Mouse (Mus musculus) intestine, embryonic 16.5 days (tissue): ENCODE measurements at regions not wholly inside any gene's neighbourhood (a gene's known extent, or its start where the extent isn't known, plus 50 kb on each side); places are given as distances from the start of the nearest gene placed in this dataset.
A peak's percentile ranks its signal among the peaks of the same experiment; 100 is the strongest.

Source experiments
- ATAC-seq: fragments of 200-750 bp; cut with Nextera tagmentation; 2 replicates; pipeline ENCODE4 v1.8.0; 2017; ENCODE audit warnings: moderate TSS enrichment, moderate library complexity
- H3K27ac ChIP-seq: fragments of 300-500 bp; sonication (generic); 2 replicates; pipeline ENCODE4 v1.5.1; 2014; ENCODE audit warnings: mild to moderate bottlenecking, low read length
- H3K27me3 ChIP-seq: fragments of 300-500 bp; sonication (generic); replicated peaks from 2 replicates; pipeline ENCODE4 v1.6.1; 2014; ENCODE audit warnings: low read length, control low read depth, mixed read lengths; ENCODE audit not compliant: control insufficient read depth, insufficient read depth
- H3K36me3 ChIP-seq: fragments of 300-500 bp; sonication (generic); 2 replicates; pipeline ENCODE4 v1.6.1; 2014; ENCODE audit warnings: low read length, control low read depth; ENCODE audit not compliant: control insufficient read depth, insufficient read depth
- H3K4me1 ChIP-seq: fragments of 300-500 bp; sonication (generic); 2 replicates; pipeline ENCODE4 v1.6.1; 2014; ENCODE audit warnings: low read length, control low read depth, mixed read lengths; ENCODE audit not compliant: control insufficient read depth, insufficient read depth
- H3K4me2 ChIP-seq: fragments of 300-500 bp; sonication (generic); 2 replicates; pipeline ENCODE4 v1.6.1; 2014; ENCODE audit warnings: low read depth, low read length, control low read depth
- H3K4me3 ChIP-seq: fragments of 300-500 bp; sonication (generic); 2 replicates; pipeline ENCODE4 v1.5.1; 2014; ENCODE audit warnings: mild to moderate bottlenecking, low read length
- H3K9ac ChIP-seq: fragments of 300-500 bp; sonication (generic); 2 replicates; pipeline ENCODE4 v1.6.1; 2014; ENCODE audit warnings: low read depth, low read length
- H3K9me3 ChIP-seq: fragments of 300-500 bp; sonication (generic); 2 replicates; pipeline ENCODE4 v1.6.1; 2016; ENCODE audit warnings: low read length, control low read depth; ENCODE audit not compliant: control insufficient read depth
- WGBS: fragments of 180-500 bp; shearing (Covaris S2); extraction: QIAGEN DNeasy Blood & Tissue Kit; methylation state at CpG from one replicate; pipeline ENCODE4 v1.1.7; 2014; 5-methylcytosine and 5-hydroxymethylcytosine counted together
- microRNA-seq: library from miRNA; unstranded; fragments of <30 nt; microRNA quantifications from one replicate; pipeline ENCODE4, GENCODE M21; 2016

DNA sequence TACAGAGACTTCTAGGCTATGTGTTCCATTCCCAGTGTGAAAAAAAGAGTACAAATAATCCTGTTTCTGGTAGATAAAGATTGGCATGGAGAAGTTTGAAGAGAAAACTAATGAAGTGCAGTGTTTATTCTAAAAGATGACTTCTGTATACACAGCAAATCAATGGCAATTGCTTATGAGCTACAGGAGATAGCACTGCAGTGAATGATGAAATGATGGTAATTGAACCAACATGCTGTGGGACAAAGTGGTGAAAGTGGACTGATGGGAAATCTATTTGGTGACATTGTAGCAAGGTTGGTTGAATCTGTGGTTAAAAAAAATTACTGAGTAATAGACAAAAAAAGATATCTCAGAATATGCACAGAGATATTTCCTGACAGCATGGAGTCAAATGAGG lies 1000.4 kb downstream of the Stpg2 start:
- H3K4me2 ChIP-seq: no peak overlapping the region
- no peaks in the 10 kb centered on the region for H3K27me3 ChIP-seq
- H3K36me3 ChIP-seq: no peaks in the 10 kb centered on the region
- no peaks in the 10 kb centered on the region for H3K4me1 ChIP-seq
- no peak overlapping the region for H3K27ac ChIP-seq
- no peaks in the 10 kb centered on the region for H3K9me3 ChIP-seq
- no peak overlapping the region for H3K9ac ChIP-seq
- no peak overlapping the region for H3K4me3 ChIP-seq
- ATAC-seq: no peak

DNA sequence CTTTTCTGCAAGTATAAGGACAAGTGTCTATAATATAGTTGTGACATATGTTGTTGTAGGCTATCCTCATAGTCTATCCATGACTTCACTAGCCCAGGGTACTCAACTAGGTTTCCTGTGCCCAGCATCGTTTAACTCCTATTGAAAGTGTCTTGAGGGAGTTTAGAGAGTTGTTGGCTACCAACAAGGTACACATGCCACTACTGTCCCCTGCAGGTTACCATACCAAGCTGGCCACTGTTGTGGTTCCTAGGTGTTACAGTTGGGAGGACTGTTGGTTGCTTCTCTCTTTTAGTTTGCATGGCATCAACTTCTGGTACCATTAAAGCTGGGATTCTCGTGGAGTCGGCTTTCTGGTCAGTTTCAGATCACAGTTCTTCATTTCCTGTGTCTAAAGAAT lies 990.7 kb downstream of the Pdha2 start:
- H3K4me3 ChIP-seq: no peak overlapping the region
- no peak overlapping the region for H3K27ac ChIP-seq
- 82% methylated on average over 3 of the region's 3 CpGs for WGBS
- H3K4me1 ChIP-seq: no peaks in the 10 kb centered on the region
- H3K4me2 ChIP-seq: no peak overlapping the region
- no peaks in the 10 kb centered on the region for H3K9me3 ChIP-seq
- no peak for ATAC-seq
- H3K9ac ChIP-seq: no peak overlapping the region
- no peaks in the 10 kb centered on the region for H3K36me3 ChIP-seq
- H3K27me3 ChIP-seq: no peaks in the 10 kb centered on the region

DNA sequence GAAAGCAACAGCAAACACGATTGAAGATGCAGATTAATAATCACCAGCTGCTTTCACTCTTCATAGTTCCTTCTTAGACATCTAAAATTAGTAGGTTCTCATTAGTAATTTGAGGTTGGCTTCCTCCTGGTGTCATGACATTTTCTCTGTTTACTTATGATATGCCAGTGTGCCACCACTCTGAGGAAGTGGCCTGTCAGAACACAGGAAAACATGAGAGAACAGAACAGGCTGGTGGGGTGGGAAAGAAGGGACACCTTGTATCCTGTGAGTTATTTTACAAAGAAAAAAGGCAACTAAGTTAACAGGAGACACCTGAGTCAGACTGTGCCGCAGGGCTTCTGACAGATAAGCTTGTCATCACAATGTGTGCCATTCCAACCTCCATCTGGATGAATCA lies 981.4 kb downstream of the Pdha2 start:
- H3K4me1 ChIP-seq: no peaks in the 10 kb centered on the region
- H3K4me3 ChIP-seq: no peak overlapping the region
- ATAC-seq: no peak
- no peaks in the 10 kb centered on the region for H3K36me3 ChIP-seq
- no peaks in the 10 kb centered on the region for H3K9me3 ChIP-seq
- no peaks in the 10 kb centered on the region for H3K27me3 ChIP-seq
- WGBS: 70% methylated on average over 2 of the region's 2 CpGs
- no peak overlapping the region for H3K4me2 ChIP-seq
- H3K9ac ChIP-seq: no peak overlapping the region
- no peak overlapping the region for H3K27ac ChIP-seq

DNA sequence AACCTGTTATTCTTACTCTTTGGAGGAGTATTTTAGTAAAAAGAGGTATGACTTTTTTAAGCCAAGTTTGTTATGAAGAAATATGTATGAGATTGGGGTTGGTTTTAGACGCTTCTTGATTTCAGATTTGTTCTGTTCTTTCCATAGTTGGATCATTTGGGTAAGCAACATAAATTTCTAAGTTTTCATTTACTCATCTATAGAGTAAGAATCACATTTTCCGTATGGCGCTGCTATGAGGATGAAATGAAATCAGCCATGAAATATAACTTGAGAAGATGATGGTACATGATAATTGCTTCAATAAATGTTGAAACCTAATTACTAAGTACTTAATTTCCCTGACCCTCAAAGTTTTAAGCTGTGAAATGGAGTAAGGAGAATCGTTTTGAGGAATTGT lies 979.0 kb downstream of the Pdha2 start:
- Histone ChIP-seq H3K27ac (no peak overlapping the region), H3K36me3 (no peaks in the 10 kb centered on the region), H3K9me3 (no peaks in the 10 kb centered on the region), H3K4me1 (no peaks in the 10 kb centered on the region), H3K4me2 (no peak overlapping the region), H3K9ac (no peak overlapping the region), H3K27me3 (no peaks in the 10 kb centered on the region), H3K4me3 (no peak overlapping the region)
- ATAC-seq: no peak
- 80% methylated on average over 4 of the region's 4 CpGs for WGBS

DNA sequence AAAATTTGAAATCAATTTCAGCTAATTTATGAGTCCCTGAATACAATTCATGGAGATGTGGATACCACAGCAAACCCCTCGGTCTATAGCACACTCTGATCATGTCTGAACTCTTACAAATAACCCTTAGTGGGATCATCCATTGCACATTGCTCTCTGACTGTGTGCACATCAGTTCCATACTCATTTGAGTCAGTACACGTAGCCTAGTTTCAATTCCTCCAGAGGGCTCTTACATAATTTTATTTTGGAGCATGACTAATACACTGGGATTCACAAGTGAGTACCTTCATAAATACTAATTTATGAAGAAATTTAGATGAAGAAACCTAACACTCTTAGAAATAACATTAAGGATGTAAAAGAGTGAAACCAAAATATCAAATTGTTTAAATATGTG lies 978.3 kb downstream of the Pdha2 start:
- Histone ChIP-seq H3K4me1 (no peaks in the 10 kb centered on the region), H3K27ac (no peak overlapping the region), H3K4me2 (no peak overlapping the region), H3K9ac (no peak overlapping the region), H3K9me3 (no peaks in the 10 kb centered on the region), H3K27me3 (no peaks in the 10 kb centered on the region), H3K4me3 (no peak overlapping the region), H3K36me3 (no peaks in the 10 kb centered on the region)
- 77% methylated on average over 2 of the region's 2 CpGs for WGBS
- no peak for ATAC-seq

DNA sequence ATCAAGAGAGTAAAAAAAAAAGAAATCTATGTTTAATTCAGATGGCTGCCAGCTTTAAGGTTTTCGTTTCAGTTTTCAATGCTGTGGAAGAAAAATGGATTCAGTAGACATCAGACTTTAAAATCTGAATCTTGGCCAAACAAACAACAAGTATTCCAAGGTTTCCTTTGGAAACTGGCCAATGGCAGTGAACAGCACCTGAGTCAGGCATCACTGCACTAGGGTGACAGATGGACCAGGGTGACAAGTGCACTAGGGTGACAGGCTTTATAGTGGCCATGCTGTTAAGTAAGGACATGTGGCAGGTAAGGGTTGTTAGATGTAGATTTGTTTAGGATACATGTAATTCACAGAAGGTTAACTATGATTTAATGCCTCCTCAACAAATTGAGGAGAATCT lies 972.9 kb downstream of the Pdha2 start:
- 85% methylated on average over 1 of the region's 1 CpGs for WGBS
- H3K27ac ChIP-seq: no peak overlapping the region
- no peak for ATAC-seq

More for the DNA sequence above, 972.9 kb downstream of the Pdha2 start:
- H3K4me2 ChIP-seq: no peak overlapping the region
- H3K9me3 ChIP-seq: no peaks in the 10 kb centered on the region
- no peaks in the 10 kb centered on the region for H3K4me1 ChIP-seq
- H3K27me3 ChIP-seq: no peaks in the 10 kb centered on the region
- H3K9ac ChIP-seq: no peak overlapping the region
- no peak overlapping the region for H3K4me3 ChIP-seq
- no peaks in the 10 kb centered on the region for H3K36me3 ChIP-seq

Small RNAs in the stretch of these regions (microRNA-seq; reads per million reads assigned to microRNA genes)
- gene Mir7j: 107 reads per million, percentile 48 among the genes with 10 or more reads in this experiment
